Mouse (Mus musculus): ENCODE results near the gene Oit3.
"Not testable (repeated sequence)": the region's sequence is repeated elsewhere in the genome, so short reads cannot be mapped to it uniquely, and the experiment has no call there.

Oit3 gene

DNA sequence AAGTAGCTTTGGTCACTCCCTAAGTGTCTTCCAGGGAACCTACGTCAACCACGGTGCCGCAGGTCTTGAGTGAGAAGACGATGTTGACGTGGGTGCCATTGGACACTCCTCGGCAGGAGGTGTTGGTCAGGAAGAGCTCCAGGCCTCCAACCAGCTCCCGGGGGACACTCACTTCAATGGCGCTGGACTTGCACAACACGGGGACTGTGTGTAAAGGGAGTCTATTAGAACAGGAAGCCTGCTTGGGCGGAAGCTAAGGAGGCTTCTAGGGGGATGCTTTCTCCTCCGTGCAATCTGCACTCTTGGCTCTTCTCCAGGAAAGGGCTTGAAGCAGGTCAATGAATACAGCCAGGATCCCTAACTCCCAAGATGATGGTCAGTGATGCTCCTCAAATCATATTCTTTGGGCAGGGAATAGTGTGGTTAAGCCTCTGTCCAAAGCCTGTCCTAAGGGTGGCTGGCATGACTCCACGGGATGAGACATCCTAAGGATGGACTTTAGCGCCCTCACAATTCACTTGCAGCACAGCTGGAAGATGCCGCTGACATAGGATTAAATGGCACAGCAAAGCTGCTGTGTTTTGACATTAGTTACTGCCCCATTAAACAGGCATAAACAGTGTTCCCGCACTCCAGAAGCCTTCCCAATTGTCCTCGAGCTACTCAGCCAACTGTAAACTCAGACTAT is 12.0 kb downstream of the Oit3 start:
- no peak for DNase-seq (ENCODE audit: low spot score in 2 of 2)

DNA sequence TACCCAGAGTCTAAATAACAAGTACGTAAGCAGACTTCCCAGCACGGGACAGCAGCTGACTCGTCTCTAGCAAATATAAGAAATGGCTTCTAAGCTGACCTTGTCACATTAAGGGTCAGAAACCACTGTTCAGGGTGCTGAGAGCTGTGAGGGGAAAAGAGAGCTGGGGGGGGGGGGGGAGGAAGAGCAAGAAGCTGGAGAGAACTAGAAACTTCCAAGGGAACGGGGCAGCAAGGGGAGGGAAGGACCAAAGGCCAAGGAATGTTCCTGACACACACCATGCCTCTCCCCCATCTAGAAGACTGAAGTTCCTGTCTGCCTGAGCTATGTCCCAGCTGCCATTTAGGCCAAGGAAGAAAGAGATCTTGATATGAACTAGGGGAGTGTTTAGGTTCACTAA is 15.2 kb downstream of the Oit3 start:
- DNase-seq (ENCODE audit: low spot score in 2 of 2): no peak

- peak in 1 of 2 experiments; percentile 14 for DNase-seq (ENCODE audit: low spot score in 2 of 2)
Observed at GRCm38 (mm10) chr10:59425369-59425768, 16.2 kb downstream of the Oit3 start.

- DNase-seq (ENCODE audit: low spot score in 2 of 2): no peak
Observed at GRCm38 (mm10) chr10:59424453-59424852, 17.1 kb downstream of the Oit3 start.

GRCm38 (mm10) chr10:59419516-59419915 is 22.1 kb downstream of the Oit3 start:
- DNase-seq (ENCODE audit: low spot score in 2 of 2): no peak

DNA sequence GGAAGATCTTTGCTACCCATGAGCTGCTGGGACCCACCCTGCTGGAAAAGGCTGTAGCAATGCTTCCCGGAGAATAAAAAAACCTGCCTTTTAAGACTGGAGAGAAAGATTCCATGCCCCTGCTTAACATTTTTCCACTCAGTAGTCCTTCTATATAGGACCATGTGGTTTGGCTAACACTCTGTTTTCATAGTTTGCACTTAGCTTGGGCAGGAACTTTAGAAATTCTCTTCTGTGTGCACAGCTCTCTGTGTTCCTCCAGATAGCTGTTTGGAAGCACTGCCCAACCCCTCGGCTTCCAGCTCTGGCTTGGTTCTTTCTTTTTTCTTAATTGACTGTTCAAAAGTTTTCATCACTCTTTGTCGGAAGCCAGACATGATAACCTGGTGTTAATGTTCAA is 25.0 kb downstream of the Oit3 start:
- no peak for DNase-seq (ENCODE audit: low spot score in 2 of 2)

DNA sequence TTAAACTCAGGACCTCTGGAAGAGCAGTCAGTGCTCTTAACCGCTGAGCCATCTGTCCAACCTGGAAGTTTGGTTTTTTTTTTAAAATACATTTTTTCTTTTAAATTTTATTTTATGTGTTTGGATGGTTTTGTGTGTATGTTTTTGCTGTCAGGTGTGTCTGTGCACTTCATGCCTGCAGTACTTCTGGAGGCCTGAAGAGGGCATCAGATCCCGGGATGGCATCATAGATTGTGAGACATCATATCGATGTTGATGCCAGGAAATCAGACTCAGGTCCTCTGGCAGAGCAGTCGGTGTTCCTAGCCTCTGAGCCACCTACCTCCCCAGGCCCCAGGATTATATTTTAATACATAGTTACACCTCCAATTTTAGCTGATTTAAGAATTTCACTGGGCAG is 27.9 kb downstream of the Oit3 start:
- DNase-seq (ENCODE audit: low spot score in 2 of 2): no peak

DNA sequence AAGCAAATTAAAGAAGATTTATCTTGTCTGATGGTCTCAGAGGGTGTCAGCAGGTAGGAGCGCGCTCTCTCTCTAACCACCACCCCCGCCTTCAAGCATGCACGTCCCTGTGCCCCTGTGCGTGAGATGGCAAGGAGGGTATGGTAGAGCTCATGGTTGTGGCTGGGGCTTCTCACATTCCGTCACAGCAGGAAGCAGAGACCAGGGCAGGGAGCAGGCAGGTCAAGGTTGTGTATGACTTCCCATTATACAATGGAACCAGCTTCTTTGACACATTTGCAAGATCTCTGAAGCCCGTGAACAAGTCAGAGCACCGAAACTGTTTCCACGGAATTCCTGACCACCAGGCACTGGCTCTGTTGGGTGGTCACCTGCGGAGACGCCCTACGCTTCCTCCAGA is 31.3 kb downstream of the Oit3 start:
- DNase-seq (ENCODE audit: low spot score in 2 of 2): no peak

GRCm38 (mm10) chr10:59408499-59408898 is 33.1 kb downstream of the Oit3 start:
- no peak for DNase-seq (ENCODE audit: low spot score in 2 of 2)

DNA sequence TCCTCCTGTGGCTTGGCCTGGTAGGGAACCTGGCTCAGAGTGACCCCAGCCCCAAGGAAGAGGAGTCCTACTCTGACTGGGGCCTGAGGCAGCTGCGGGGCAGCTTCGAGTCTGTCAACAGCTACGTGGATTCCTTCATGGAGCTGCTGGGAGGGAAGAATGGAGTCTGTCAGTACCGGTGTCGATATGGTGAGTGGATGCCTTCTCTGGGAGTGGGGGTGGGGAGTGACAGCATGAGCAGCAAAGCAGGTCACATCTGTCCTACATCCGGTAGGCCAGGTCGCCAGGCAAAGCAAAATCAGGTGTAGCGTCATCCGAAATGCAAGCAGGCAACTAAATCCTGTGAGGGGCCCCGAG is 37.8 kb downstream of the Oit3 start:
- DNase-seq (ENCODE audit: low spot score in 2 of 2): no peak

- no peak for DNase-seq (ENCODE audit: low spot score in 2 of 2)
Observed at GRCm38 (mm10) chr10:59402899-59403792, 38.4 kb downstream of the Oit3 start, which contains the start of gene Pla2g12b. Gene Pla2g12b (plus strand): TSS chr10:59403660.

GRCm38 (mm10) chr10:59395461-59395860 is 46.1 kb downstream of the Oit3 start, which contains the start of gene Gm10273:
Gene Gm10273 (plus strand): TSS chr10:59395632.
- not testable (repeated sequence) for DNase-seq (ENCODE audit: low spot score in 2 of 2)

DNA sequence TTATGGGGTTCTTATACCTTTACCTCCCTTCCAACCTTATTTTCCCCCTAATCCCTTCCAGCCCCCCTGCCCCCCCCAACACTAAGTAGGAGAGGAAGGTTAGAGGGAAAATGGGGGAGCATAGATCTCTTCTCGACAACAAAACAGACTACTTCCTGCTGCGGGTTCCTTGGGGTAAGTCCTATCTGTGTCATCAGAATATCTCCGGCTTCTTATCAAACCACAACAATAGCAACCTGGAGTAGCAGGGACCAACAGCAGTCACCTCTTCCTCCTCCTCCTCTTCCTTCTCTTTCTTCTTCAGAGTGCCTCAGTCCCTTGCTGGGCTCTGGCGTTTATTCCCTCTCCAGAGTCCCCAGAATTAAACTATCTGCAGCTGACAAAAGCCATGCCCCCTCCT is 49.7 kb downstream of the Oit3 start:
- no peak for DNase-seq (ENCODE audit: low spot score in 2 of 2)

DNA sequence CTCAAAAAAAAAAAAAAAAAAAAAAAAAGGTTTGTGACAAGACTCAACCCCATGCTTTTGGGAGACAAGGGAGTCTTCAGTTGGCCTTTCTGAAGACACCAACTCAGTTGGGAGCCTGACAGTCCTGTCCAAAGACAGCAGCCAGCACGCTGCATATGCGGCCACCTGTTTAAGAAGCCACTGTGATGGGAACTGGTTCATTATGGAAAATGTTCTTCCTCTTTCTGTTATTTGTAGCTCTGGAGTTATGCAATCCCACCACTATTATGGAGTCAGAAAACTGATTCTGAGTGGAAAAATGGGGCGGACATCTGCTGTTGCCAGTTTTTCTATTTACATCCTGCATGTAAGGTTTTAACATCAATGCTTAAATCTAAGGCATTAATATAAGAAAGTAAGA is 51.9 kb downstream of the Oit3 start:
- DNase-seq (ENCODE audit: low spot score in 2 of 2): no peak

DNA sequence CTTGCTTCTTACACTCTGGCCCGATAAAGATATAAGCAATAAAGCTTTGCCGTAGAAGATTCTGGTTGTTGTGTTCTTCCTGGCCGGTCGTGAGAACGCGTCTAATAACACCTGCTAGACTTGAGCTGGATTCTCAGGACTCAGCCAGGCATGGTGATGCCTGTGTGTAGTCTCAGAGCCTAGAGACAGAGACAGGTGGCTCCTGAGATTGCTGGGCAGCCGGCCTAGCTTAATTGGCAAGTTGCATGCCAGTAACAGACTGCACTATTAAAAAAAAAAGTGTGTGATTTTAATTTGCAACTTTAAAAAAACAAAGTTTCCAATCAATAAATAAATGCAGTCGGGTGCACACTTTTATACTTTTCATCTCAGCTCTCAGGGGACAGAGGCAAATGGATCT is 54.6 kb downstream of the Oit3 start:
- no peak for DNase-seq (ENCODE audit: low spot score in 2 of 2)

DNA sequence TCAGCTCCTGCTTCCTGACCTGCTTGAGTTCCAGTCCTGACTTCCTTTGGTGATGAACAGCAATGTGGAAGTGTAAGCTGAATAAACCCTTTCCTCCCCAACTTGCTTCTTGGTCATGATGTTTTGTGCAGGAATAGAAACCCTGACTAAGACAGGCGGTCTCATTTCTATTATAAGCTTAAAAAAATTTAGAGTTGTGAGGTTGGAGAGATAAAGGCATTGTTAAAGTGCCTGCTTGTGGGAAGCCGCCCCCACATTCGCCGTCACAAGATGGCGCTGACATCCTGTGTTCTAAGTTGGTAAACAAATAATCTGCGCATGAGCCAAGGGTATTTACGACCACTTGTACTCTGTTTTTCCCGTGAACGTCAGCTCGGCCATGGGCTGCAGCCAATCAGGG is 60.0 kb downstream of the Oit3 start:
- not testable (repeated sequence) for DNase-seq (ENCODE audit: low spot score in 2 of 2)

DNA sequence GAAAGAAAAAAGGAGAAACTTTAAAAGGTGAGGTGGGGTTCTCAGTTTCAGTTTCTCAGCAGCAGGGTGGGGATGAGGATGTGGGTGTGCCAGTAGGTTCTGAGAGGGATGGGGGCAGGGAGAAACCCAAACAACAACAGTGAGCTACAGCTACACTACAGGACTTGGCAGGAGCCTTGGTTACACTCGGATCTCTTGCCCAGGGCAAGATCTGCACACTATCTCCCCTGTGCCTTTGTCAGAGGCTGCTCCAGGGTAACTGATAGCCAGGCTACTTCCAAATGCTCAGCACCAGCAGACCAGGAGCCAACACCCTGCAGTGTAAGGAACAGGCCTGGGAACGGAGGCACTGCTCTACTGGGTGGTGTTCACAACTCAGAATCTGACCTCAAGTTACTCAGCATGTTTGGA is 61.2 kb downstream of the Oit3 start:
- DNase-seq (ENCODE audit: low spot score in 2 of 2): no peak

DNA sequence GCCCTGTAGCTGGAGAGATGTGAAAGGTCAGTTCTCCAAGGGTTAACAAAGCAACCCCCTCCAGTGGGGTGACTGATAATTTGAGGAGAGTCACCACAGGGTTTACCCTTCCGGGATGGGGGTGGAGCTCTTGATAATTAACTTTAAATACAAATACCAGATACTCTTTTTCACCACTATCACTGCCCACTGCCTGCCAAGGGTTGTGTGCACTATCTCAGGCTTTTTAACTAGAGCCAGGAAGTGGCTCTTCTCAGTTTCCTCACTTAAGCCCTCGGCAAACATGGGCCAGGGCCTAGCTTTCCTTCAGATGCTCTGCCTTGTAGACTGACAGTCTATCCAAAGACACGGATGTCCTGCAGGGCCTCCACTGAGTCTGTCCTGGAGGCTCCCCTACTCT is 61.7 kb downstream of the Oit3 start:
- no peak for DNase-seq (ENCODE audit: low spot score in 2 of 2)

- DNase-seq (ENCODE audit: low spot score in 2 of 2): no peak
Observed at GRCm38 (mm10) chr10:59378728-59379127, 62.9 kb downstream of the Oit3 start.

DNA sequence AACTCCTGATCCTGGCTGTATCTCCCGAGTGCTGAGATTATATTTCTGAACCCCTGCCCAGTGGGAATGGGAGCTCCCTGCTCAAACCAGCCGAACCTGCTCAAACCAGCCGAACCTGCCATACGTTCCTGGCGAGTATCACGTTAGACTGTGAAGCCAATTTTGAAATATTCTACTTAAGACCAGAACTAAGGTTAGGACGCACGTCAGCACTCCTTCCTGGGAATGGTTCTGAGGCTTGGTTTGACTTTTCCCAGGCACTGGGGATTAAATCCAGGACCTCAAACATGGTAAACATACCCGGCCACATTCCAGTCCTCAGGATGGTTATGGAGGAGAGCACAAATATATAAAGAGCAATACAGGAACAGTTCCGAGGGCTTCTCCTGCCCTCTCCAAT is 63.7 kb downstream of the Oit3 start:
- no peak for DNase-seq (ENCODE audit: low spot score in 2 of 2)
